Mouse (Mus musculus): Measurements from ENCODE around the gene Eif5a2. TPM values are rescaled to one million over a fixed set of nuclear protein-coding genes. Genes with fewer than 3 reads are reported as not detected.

Eif5a2 gene
- total and polyA plus RNA-seq, 2 experiments from 2014 or later, result 9.2 to 23.7 TPM

- TF ChIP-seq CTCF (IDR thresholded peaks at IDR 0.05), result no peak
- no peak overlapping the region for H3K9ac ChIP-seq (replicated peaks; ENCODE audit: low read length, poor library complexity, severe bottlenecking)
- no peaks in the 10 kb centered on the region for H3K36me3 ChIP-seq (ENCODE audit: insufficient read depth, low read length)
- H3K27me3 ChIP-seq (ENCODE audit: insufficient read depth, low read length), result no peaks in the 10 kb centered on the region
- no peaks in the 10 kb centered on the region for H3K4me1 ChIP-seq (ENCODE audit: insufficient read depth, low read length)
- H3K9me3 ChIP-seq (ENCODE audit: low read length), result 0 out of 2 replicates have a peak, but pooled peaks cover 5% of the 10 kb centered on the region
- no peak for DNase-seq (ENCODE audit: low spot score)
- no peak overlapping the region for H3K4me2 ChIP-seq (ENCODE audit: low read depth, low read length, poor library complexity, severe bottlenecking)
- no peak overlapping the region for H3K27ac ChIP-seq (ENCODE audit: low read depth, low read length)
- no peak overlapping the region for H3K4me3 ChIP-seq (ENCODE audit: low read depth, low read length)
- 92% methylated on average over 7 of the region's 7 CpGs for WGBS
- no peak for ATAC-seq (ENCODE audit: low FRiP score)
These were observed 5.7 kb upstream of the Eif5a2 start for GRCm38 (mm10) chr3:28775361-28775760.

GRCm38 (mm10) chr3:28775958-28776357, 5.1 kb upstream of the Eif5a2 start:
- Histone ChIP-seq H3K9me3 (ENCODE audit: low read length) (0 out of 2 replicates have a peak, but pooled peaks cover 5% of the 10 kb centered on the region), H3K4me1 (ENCODE audit: insufficient read depth, low read length) (no peaks in the 10 kb centered on the region), H3K36me3 (ENCODE audit: insufficient read depth, low read length) (no peaks in the 10 kb centered on the region), H3K4me3 (ENCODE audit: low read depth, low read length) (no peak overlapping the region), H3K27me3 (ENCODE audit: insufficient read depth, low read length) (no peaks in the 10 kb centered on the region), H3K9ac (replicated peaks; ENCODE audit: low read length, poor library complexity, severe bottlenecking) (no peak overlapping the region), H3K4me2 (ENCODE audit: low read depth, low read length, poor library complexity, severe bottlenecking) (no peak overlapping the region), H3K27ac (ENCODE audit: low read depth, low read length) (no peak overlapping the region)
- no peak for TF ChIP-seq CTCF (IDR thresholded peaks at IDR 0.05)
- DNase-seq (ENCODE audit: low spot score), result no peak
- WGBS, result 86% methylated on average over 1 of the region's 1 CpGs
- no peak for ATAC-seq (ENCODE audit: low FRiP score)

GRCm38 (mm10) chr3:28776491-28776890, 4.6 kb upstream of the Eif5a2 start:
- no peaks in the 10 kb centered on the region for H3K27me3 ChIP-seq (ENCODE audit: insufficient read depth, low read length)
- H3K9ac ChIP-seq (replicated peaks; ENCODE audit: low read length, poor library complexity, severe bottlenecking), result no peak overlapping the region
- TF ChIP-seq CTCF (IDR thresholded peaks at IDR 0.05), result no peak
- no peak for ATAC-seq (ENCODE audit: low FRiP score)
- H3K4me3 ChIP-seq (ENCODE audit: low read depth, low read length), result no peak overlapping the region
- no peak overlapping the region for H3K27ac ChIP-seq (ENCODE audit: low read depth, low read length)
- 65% methylated on average over 1 of the region's 1 CpGs for WGBS
- H3K36me3 ChIP-seq (ENCODE audit: insufficient read depth, low read length), result no peaks in the 10 kb centered on the region
- H3K4me1 ChIP-seq (ENCODE audit: insufficient read depth, low read length), result no peaks in the 10 kb centered on the region
- DNase-seq (ENCODE audit: low spot score), result no peak
- H3K9me3 ChIP-seq (ENCODE audit: low read length), result 0 out of 2 replicates have a peak, but pooled peaks cover 5% of the 10 kb centered on the region
- H3K4me2 ChIP-seq (ENCODE audit: low read depth, low read length, poor library complexity, severe bottlenecking), result no peak overlapping the region

GRCm38 (mm10) chr3:28780511-28780910, 565 bp upstream of the Eif5a2 start:
- no peak for TF ChIP-seq CTCF (IDR thresholded peaks at IDR 0.05)

GRCm38 (mm10) chr3:28781422-28781821, 346 bp downstream of the Eif5a2 start:
- Histone ChIP-seq H3K4me1 (ENCODE audit: insufficient read depth, low read length) (no peaks in the 10 kb centered on the region), H3K27ac (ENCODE audit: low read depth, low read length) (no peak overlapping the region), H3K27me3 (ENCODE audit: insufficient read depth, low read length) (no peaks in the 10 kb centered on the region), H3K4me2 (ENCODE audit: low read depth, low read length, poor library complexity, severe bottlenecking) (peak overlapping the region; percentile 82), H3K9me3 (ENCODE audit: low read length) (no peaks in the 10 kb centered on the region), H3K36me3 (ENCODE audit: insufficient read depth, low read length) (no peaks in the 10 kb centered on the region), H3K4me3 (ENCODE audit: low read depth, low read length) (peak overlapping the region; percentile 60), H3K9ac (replicated peaks; ENCODE audit: low read length, poor library complexity, severe bottlenecking) (peak overlapping the region; percentile 46)
- no peak for DNase-seq (ENCODE audit: low spot score)
- no peak for TF ChIP-seq CTCF (IDR thresholded peaks at IDR 0.05)
- WGBS, result 1% methylated on average over 40 of the region's 41 CpGs
- ATAC-seq (ENCODE audit: low FRiP score), result no peak

More at GRCm38 (mm10) chr3:28780511-28780910, 565 bp upstream of the Eif5a2 start:
- DNase-seq (ENCODE audit: low spot score), result no peak
- no peak overlapping the region for H3K27ac ChIP-seq (ENCODE audit: low read depth, low read length)
- ATAC-seq (ENCODE audit: low FRiP score), result peak; percentile 5; the same call in 1 of the 2 replicates
- H3K4me1 ChIP-seq (ENCODE audit: insufficient read depth, low read length), result no peaks in the 10 kb centered on the region
- H3K9ac ChIP-seq (replicated peaks; ENCODE audit: low read length, poor library complexity, severe bottlenecking), result no peak overlapping the region
- H3K9me3 ChIP-seq (ENCODE audit: low read length), result no peaks in the 10 kb centered on the region
- no peaks in the 10 kb centered on the region for H3K36me3 ChIP-seq (ENCODE audit: insufficient read depth, low read length)
- H3K4me2 ChIP-seq (ENCODE audit: low read depth, low read length, poor library complexity, severe bottlenecking), result peak overlapping the region; percentile 82
- H3K4me3 ChIP-seq (ENCODE audit: low read depth, low read length), result peak overlapping the region; percentile 60
- WGBS, result 71% methylated on average over 9 of the region's 9 CpGs
- no peaks in the 10 kb centered on the region for H3K27me3 ChIP-seq (ENCODE audit: insufficient read depth, low read length)

GRCm38 (mm10) chr3:28781848-28782247, 772 bp downstream of the Eif5a2 start:
- Histone ChIP-seq H3K27me3 (ENCODE audit: insufficient read depth, low read length) (no peaks in the 10 kb centered on the region), H3K9ac (replicated peaks; ENCODE audit: low read length, poor library complexity, severe bottlenecking) (peak overlapping the region; percentile 46), H3K4me3 (ENCODE audit: low read depth, low read length) (peak overlapping the region; percentile 60), H3K9me3 (ENCODE audit: low read length) (no peaks in the 10 kb centered on the region), H3K4me2 (ENCODE audit: low read depth, low read length, poor library complexity, severe bottlenecking) (peak overlapping the region; percentile 82), H3K4me1 (ENCODE audit: insufficient read depth, low read length) (no peaks in the 10 kb centered on the region), H3K36me3 (ENCODE audit: insufficient read depth, low read length) (no peaks in the 10 kb centered on the region), H3K27ac (ENCODE audit: low read depth, low read length) (no peak overlapping the region)
- TF ChIP-seq CTCF (IDR thresholded peaks at IDR 0.05), result no peak
- no peak for ATAC-seq (ENCODE audit: low FRiP score)
- DNase-seq (ENCODE audit: low spot score), result no peak
- WGBS, result 21% methylated on average over 14 of the region's 14 CpGs
